Mouse (Mus musculus): ENCODE measurements around the gene Gm10521. TPM values are rescaled to one million over a fixed set of nuclear protein-coding genes. Genes with fewer than 3 reads are reported as not detected.

Gm10521 gene
- total RNA-seq (2023): 10 to 100 TPM; 29.2 to 30.9 TPM

DNA sequence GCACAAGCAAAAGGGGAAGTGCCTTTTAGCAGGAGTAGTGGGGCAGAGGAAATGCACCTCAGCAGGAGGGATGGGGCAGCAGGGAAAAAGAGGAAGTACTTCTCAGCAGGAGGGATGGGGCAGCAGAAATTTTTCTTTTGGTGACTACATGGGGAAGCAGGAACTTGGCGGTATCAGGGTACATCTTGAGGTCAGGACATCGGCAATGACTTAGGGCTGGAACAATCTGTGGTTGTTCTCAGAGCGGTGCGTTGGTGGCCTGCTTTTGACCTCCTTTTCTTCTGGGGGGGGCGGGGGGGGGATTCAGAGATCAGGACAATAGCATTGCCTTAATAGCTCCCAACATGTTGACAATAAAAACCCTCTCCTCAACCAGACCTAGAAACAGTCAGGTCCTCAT lies at the start of gene Gm10521:
Gene Gm10521, plus strand, starts transcription at position 301 of the 400 bp plus-strand sequence.

GRCm38 (mm10) chr1:171917305-171918039 lies 22.0 kb downstream of the Gm10521 start, which contains the start of gene Slamf6:
Gene Slamf6 (plus strand): TSS chr1:171917515.

Other genes starting within 250 kb of the Gm10521 start
- 10 to 100 TPM in 1 of 2 experiments, 1 to 10 TPM in 1; 9.2 to 18.3 TPM for gene Slamf7, start 242.6 kb upstream of the Gm10521 start, total RNA-seq (2023)
- gene Cd48, start 213.7 kb upstream of the Gm10521 start, total RNA-seq (2023): 100 to 1,000 TPM; 136 to 156 TPM
- gene Slamf1, start 128.5 kb upstream of the Gm10521 start, total RNA-seq (2023): 10 to 100 TPM; 23.9 to 28.9 TPM
- 100 to 1,000 TPM; 141 to 142 TPM for gene Cd84, start 56.0 kb upstream of the Gm10521 start, total RNA-seq (2023)
- gene Slamf6, start 21.9 kb downstream of the Gm10521 start, total RNA-seq (2023): 100 to 1,000 TPM; 141 to 174 TPM
- gene Vangl2, start 132.8 kb downstream of the Gm10521 start, total RNA-seq (2023): 1 to 10 TPM; 2.8 to 3.4 TPM
- gene Nhlh1, start 161.9 kb downstream of the Gm10521 start, total RNA-seq (2023): not detected
- 100 to 1,000 TPM; 154 to 160 TPM for gene Copa, start 186.9 kb downstream of the Gm10521 start, total RNA-seq (2023)
- gene Ncstn, start 187.1 kb downstream of the Gm10521 start, total RNA-seq (2023): 10 to 100 TPM; 79.2 to 81.0 TPM
- gene Pex19, start 231.1 kb downstream of the Gm10521 start, total RNA-seq (2023): 10 to 100 TPM; 49.1 to 50.7 TPM

Data from T-cell, adult 66 days (primary cell).